Mouse (Mus musculus) lung, adult 2 months (tissue): ENCODE data around the gene Tsc22d3.

ENCODE experiments used
- CTCF ChIP-seq: fragments of 200-500 bp; IDR thresholded peaks from 2 replicates; pipeline ENCODE4 v1.5.1; 2011; ENCODE audit warnings: mild to moderate bottlenecking, low read length, control low read depth; ENCODE audit not compliant: insufficient read depth
- POLR2A ChIP-seq: fragments of 200-500 bp; IDR thresholded peaks from 2 replicates; pipeline ENCODE4 v1.6.1; 2011; ENCODE audit warnings: low read depth, mild to moderate bottlenecking, control low read depth, low read length, borderline replicate concordance; ENCODE audit errors: extremely low read depth

DNA sequence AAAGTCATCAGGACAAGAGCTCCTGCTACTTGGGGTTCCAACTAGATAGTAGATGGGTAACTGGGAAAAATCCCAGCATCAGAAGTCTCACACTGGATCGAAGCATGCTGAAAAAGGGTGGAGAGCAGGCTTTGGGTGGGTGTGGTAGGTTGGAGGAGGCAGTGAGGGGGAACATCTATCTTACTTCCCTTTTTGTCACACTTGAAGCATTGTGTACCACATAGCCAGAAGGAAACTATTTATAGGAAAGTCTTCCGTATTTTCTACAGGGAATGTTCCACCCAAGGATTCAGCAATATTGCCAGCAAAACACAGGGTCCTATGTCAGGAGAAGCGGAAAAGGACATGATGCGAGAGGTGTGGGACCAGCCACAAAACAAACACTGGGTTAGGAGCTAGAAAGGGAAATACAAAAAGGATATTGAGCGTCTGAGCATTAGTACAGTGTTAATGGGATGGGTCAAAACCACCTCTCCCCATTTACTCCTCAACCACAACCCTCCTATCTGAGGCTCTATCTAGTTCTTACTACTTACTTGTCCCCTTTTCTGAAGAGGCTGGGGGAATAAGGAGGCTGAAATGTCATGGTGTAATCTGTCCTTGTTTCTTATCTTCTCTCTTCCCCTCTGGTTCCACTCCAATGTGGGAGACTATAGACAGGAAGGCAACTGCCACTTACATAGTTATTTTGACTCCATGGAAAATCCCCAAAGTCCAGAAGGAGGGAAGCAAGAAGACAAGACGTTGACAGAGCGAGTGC is 52.6 kb downstream of the Tsc22d3 start:
- no peak for TF ChIP-seq CTCF
- no peak for TF ChIP-seq POLR2A
